11 mouse cellular contexts compared by ENCODE assay signal in genomic region chr11:68656887-68657685, GRCm38 (mm10). TPM values are rescaled to one million over a fixed set of nuclear protein-coding genes. Genes with fewer than 3 reads are reported as not detected.
DNase-seq lines count a peak whose midpoint lies in the region; ATAC-seq and TF ChIP-seq lines count a peak whose summit lies in the region.
"Had no signal": no experiment of that assay in that cellular context is flagged by ENCODE, and none has a peak within 500 bp of the region (broad histone marks: within the 10 kb centered on the region; RNA-seq: fewer than 3 reads in every experiment).

No protein-coding gene starts in this region.

- H3K27ac ChIP-seq in forebrain, embryonic 16.5 days (ENCODE audit: low read length) = peak overlapping the region; percentile 38; the same call in 1 of the 2 replicates
- no peak overlapping the region for H3K27ac ChIP-seq in forebrain, embryonic 11.5 days (ENCODE audit: low read depth, low read length)
- no peak overlapping the region for H3K27ac ChIP-seq in liver, adult 2 months (replicated peaks; ENCODE audit: insufficient read depth, low read depth, low read length)
- no peak overlapping the region for H3K27ac ChIP-seq in liver, postnatal 0 days (ENCODE audit: low read depth)
- H3K27ac ChIP-seq in limb, embryonic 11.5 days (replicated peaks; ENCODE audit: low read depth, low read length) = peak overlapping the region; percentile 42; the same call in 1 of the 2 replicates
- H3K27ac ChIP-seq in stomach, postnatal 0 days (replicated peaks) = peak overlapping the region; percentile 45
- H3K27ac ChIP-seq: hindbrain, postnatal 0 days; liver, embryonic 14.5 days had no signal

- H3K79me2 ChIP-seq in liver, adult 2 months (ENCODE audit: control insufficient read depth, insufficient read depth, low read length) = no peaks in the 10 kb centered on the region

- TF ChIP-seq CTCF in liver, adult 2 months (IDR thresholded peaks at IDR 0.05; ENCODE audit: low read depth, low read length) = no peak
- TF ChIP-seq CTCF in liver, postnatal 0 days (IDR thresholded peaks at IDR 0.05; ENCODE audit: low read depth) = no peak
- TF ChIP-seq CTCF in stomach, postnatal 0 days (IDR thresholded peaks at IDR 0.05; ENCODE audit: low read depth) = no peak

- no peak for TF ChIP-seq EP300 in liver, postnatal 0 days (IDR thresholded peaks at IDR 0.05; ENCODE audit: low read depth)
- TF ChIP-seq EP300 in stomach, postnatal 0 days (optimal IDR thresholded peaks at IDR 0.05) = no peak

- peaks cover 8% of the 10 kb centered on the region; the same call in 1 of the 2 replicates for H3K4me1 ChIP-seq in forebrain, embryonic 16.5 days (replicated peaks; ENCODE audit: control insufficient read depth, insufficient read depth, low read length)
- no peaks in the 10 kb centered on the region for H3K4me1 ChIP-seq in forebrain, embryonic 11.5 days (replicated peaks; ENCODE audit: control insufficient read depth, insufficient read depth, low read length)
- H3K4me1 ChIP-seq in liver, adult 2 months (ENCODE audit: control insufficient read depth, insufficient read depth, low read length) = peaks cover 6% of the 10 kb centered on the region; the same call in 1 of the 2 replicates
- peaks cover 3% of the 10 kb centered on the region; the same call in 1 of the 2 replicates for H3K4me1 ChIP-seq in liver, postnatal 0 days (ENCODE audit: insufficient read depth)
- peaks cover 12% of the 10 kb centered on the region for H3K4me1 ChIP-seq in limb, embryonic 11.5 days (ENCODE audit: control insufficient read depth, insufficient read depth, low read length)
- H3K4me1 ChIP-seq in stomach, postnatal 0 days (replicated peaks; ENCODE audit: control insufficient read depth, insufficient read depth) = 0 out of 2 replicates have a peak, but pooled peaks cover 3% of the 10 kb centered on the region

- no peaks in the 10 kb centered on the region for H3K27me3 ChIP-seq in forebrain, embryonic 16.5 days (replicated peaks; ENCODE audit: control insufficient read depth, insufficient read depth, low read length)
- no peaks in the 10 kb centered on the region for H3K27me3 ChIP-seq in forebrain, embryonic 11.5 days (ENCODE audit: control insufficient read depth, insufficient read depth, low read length)
- no peaks in the 10 kb centered on the region for H3K27me3 ChIP-seq in liver, adult 2 months (ENCODE audit: control insufficient read depth, insufficient read depth, low read length)
- H3K27me3 ChIP-seq in liver, postnatal 0 days (ENCODE audit: insufficient read depth, low read length) = no peaks in the 10 kb centered on the region
- no peaks in the 10 kb centered on the region for H3K27me3 ChIP-seq in limb, embryonic 11.5 days (ENCODE audit: control insufficient read depth, insufficient read depth, low read length)
- H3K27me3 ChIP-seq in stomach, postnatal 0 days (ENCODE audit: control insufficient read depth, insufficient read depth, low read length) = no peaks in the 10 kb centered on the region

- TF ChIP-seq POLR2A in liver, adult 2 months (IDR thresholded peaks at IDR 0.05; ENCODE audit: extremely low read depth, insufficient read depth, low read length) = no peak

- no peaks in the 10 kb centered on the region for H3K9me3 ChIP-seq in forebrain, embryonic 16.5 days (ENCODE audit: control insufficient read depth, low read length)
- H3K9me3 ChIP-seq in forebrain, embryonic 11.5 days (ENCODE audit: control insufficient read depth, low read length) = no peaks in the 10 kb centered on the region
- H3K9me3 ChIP-seq in liver, postnatal 0 days (ENCODE audit: low read length) = no peaks in the 10 kb centered on the region
- no peaks in the 10 kb centered on the region for H3K9me3 ChIP-seq in limb, embryonic 11.5 days (ENCODE audit: control insufficient read depth, low read length)
- no peaks in the 10 kb centered on the region for H3K9me3 ChIP-seq in stomach, postnatal 0 days (ENCODE audit: control insufficient read depth, low read length)

- no peak for DNase-seq in forebrain, embryonic 11.5 days (ENCODE audit: low spot score)
- peak; percentile 74 for DNase-seq in liver, adult 2 months (ENCODE audit: extremely low read depth, low read depth, low spot score)
- no peak for DNase-seq in liver, postnatal 0 days
- DNase-seq in limb, embryonic 11.5 days (ENCODE audit: low spot score) = no peak
- no peak for DNase-seq in stomach, postnatal 0 days (ENCODE audit: low spot score)
- no peak for DNase-seq in spleen, postnatal 36 days (ENCODE audit: low spot score in 2 of 2)
- DNase-seq in frontal cortex, postnatal 10 days (ENCODE audit: low spot score in 2 of 2) = no peak
- DNase-seq: cerebellum, adult 11 months had no signal

- no peaks in the 10 kb centered on the region for H3K36me3 ChIP-seq in forebrain, embryonic 16.5 days (ENCODE audit: control insufficient read depth, insufficient read depth)
- no peaks in the 10 kb centered on the region for H3K36me3 ChIP-seq in forebrain, embryonic 11.5 days (ENCODE audit: control insufficient read depth, insufficient read depth, low read length)
- no peaks in the 10 kb centered on the region for H3K36me3 ChIP-seq in liver, adult 2 months (ENCODE audit: control insufficient read depth, insufficient read depth, low read length)
- no peaks in the 10 kb centered on the region for H3K36me3 ChIP-seq in liver, postnatal 0 days (replicated peaks; ENCODE audit: insufficient read depth, low read length)
- no peaks in the 10 kb centered on the region for H3K36me3 ChIP-seq in limb, embryonic 11.5 days (ENCODE audit: control insufficient read depth, insufficient read depth, low read length)
- no peaks in the 10 kb centered on the region for H3K36me3 ChIP-seq in stomach, postnatal 0 days (ENCODE audit: control insufficient read depth, insufficient read depth, low read length)

- no peak for ATAC-seq in forebrain, embryonic 16.5 days
- no peak for ATAC-seq in forebrain, embryonic 11.5 days (replicated peaks; ENCODE audit: low FRiP score)
- no peak for ATAC-seq in liver, postnatal 0 days
- ATAC-seq in limb, embryonic 11.5 days (ENCODE audit: insufficient number of reproducible peaks, low FRiP score, low TSS enrichment, low read depth) = no peak
- ATAC-seq in stomach, postnatal 0 days (ENCODE audit: low FRiP score, low TSS enrichment) = peak; percentile 35; the same call in 1 of the 2 replicates
- ATAC-seq: hindbrain, postnatal 0 days had no signal

- H3K9ac ChIP-seq in forebrain, embryonic 16.5 days (replicated peaks; ENCODE audit: low read depth, low read length) = no peak overlapping the region
- no peak overlapping the region for H3K9ac ChIP-seq in forebrain, embryonic 11.5 days (ENCODE audit: low read length)
- no peak overlapping the region for H3K9ac ChIP-seq in liver, adult 2 months (ENCODE audit: low read depth, low read length)
- H3K9ac ChIP-seq in liver, postnatal 0 days (replicated peaks) = no peak overlapping the region
- H3K9ac ChIP-seq in limb, embryonic 11.5 days (ENCODE audit: low read length) = no peak overlapping the region
- no peak overlapping the region for H3K9ac ChIP-seq in stomach, postnatal 0 days (ENCODE audit: low read length)
- H3K9ac ChIP-seq: liver, embryonic 14.5 days had no signal

- no peak overlapping the region for H3K4me2 ChIP-seq in forebrain, embryonic 16.5 days (ENCODE audit: low read length)
- H3K4me2 ChIP-seq in forebrain, embryonic 11.5 days (ENCODE audit: low read depth, low read length, severe bottlenecking) = no peak overlapping the region
- no peak overlapping the region for H3K4me2 ChIP-seq in liver, postnatal 0 days (ENCODE audit: low read depth, low read length)
- H3K4me2 ChIP-seq in limb, embryonic 11.5 days (ENCODE audit: low read depth, severe bottlenecking) = no peak overlapping the region
- H3K4me2 ChIP-seq in stomach, postnatal 0 days (replicated peaks; ENCODE audit: low read depth) = no peak overlapping the region

- H3K4me3 ChIP-seq in forebrain, embryonic 16.5 days (replicated peaks; ENCODE audit: low read length) = no peak overlapping the region
- no peak overlapping the region for H3K4me3 ChIP-seq in forebrain, embryonic 11.5 days (ENCODE audit: low read depth, low read length)
- H3K4me3 ChIP-seq in liver, adult 2 months (ENCODE audit: insufficient read depth, low read depth, low read length) = no peak overlapping the region
- no peak overlapping the region for H3K4me3 ChIP-seq in liver, postnatal 0 days (ENCODE audit: low read depth, low read length)
- no peak overlapping the region for H3K4me3 ChIP-seq in limb, embryonic 11.5 days (ENCODE audit: low read depth, low read length)
- no peak overlapping the region for H3K4me3 ChIP-seq in stomach, postnatal 0 days (ENCODE audit: low read depth, low read length)

- WGBS in forebrain, embryonic 16.5 days = 46% methylated on average over 6 of the region's 6 CpGs
- 57% methylated on average over 6 of the region's 6 CpGs for WGBS in forebrain, embryonic 11.5 days
- WGBS in liver, adult 2 months = 22% methylated on average over 6 of the region's 6 CpGs
- 32% methylated on average over 6 of the region's 6 CpGs for WGBS in liver, postnatal 0 days (ENCODE audit: insufficient replicate concordance)
- WGBS in limb, embryonic 11.5 days = 56% methylated on average over 6 of the region's 6 CpGs
- 20% methylated on average over 6 of the region's 6 CpGs for whole genome bisulfite sequencing in stomach, postnatal 0 days

RNA-seq across cellular contexts. Expression of gene Myh10, which starts 34.3 kb away (rescaled TPM):
- 136 and 141 TPM in 2 replicates for polyA plus RNA-seq in forebrain, embryonic 16.5 days (2015; fragmentation: Nextera tagmentation; extraction: Ambion mirVana)
- polyA plus RNA-seq in forebrain, embryonic 11.5 days (2014; fragmentation: Nextera tagmentation; extraction: Ambion mirVana) = 163 and 165 TPM in 2 replicates
- total RNA-seq in liver, adult 2 months (2014; rRNA removed) = 7.5 and 10.9 TPM in 2 replicates
- polyA plus RNA-seq in liver, adult 2 months (2012; rRNA removed) = 3.0 and 4.4 TPM in 2 replicates
- 6.8 and 8.0 TPM in 2 replicates for polyA plus RNA-seq in liver, postnatal 0 days (2015; fragmentation: Nextera tagmentation; extraction: Ambion mirVana)
- polyA plus RNA-seq in limb, embryonic 11.5 days (2014; fragmentation: Nextera tagmentation; extraction: Ambion mirVana) = 148 and 172 TPM in 2 replicates
- polyA plus RNA-seq in stomach, postnatal 0 days (2015; fragmentation: Nextera tagmentation; extraction: Ambion mirVana) = 20.0 and 20.5 TPM in 2 replicates

Comparison
In these comparisons a context has a peak if more than half of its experiments do, and no peak if none do; other contexts are left out.
1. H3K27ac ChIP-seq: peak in forebrain, embryonic 16.5 days (single experiment), limb, embryonic 11.5 days (single experiment) and stomach, postnatal 0 days (single experiment); none in forebrain, embryonic 11.5 days (single experiment), liver, adult 2 months (single experiment) and liver, postnatal 0 days (single experiment).